Mouse (Mus musculus): ENCODE measurements around the gene Fundc1. TPM values are rescaled to one million over a fixed set of nuclear protein-coding genes. Genes with fewer than 3 reads are reported as not detected.
A peak's percentile ranks its signal among the peaks of the same experiment; 100 is the strongest.
"Not testable (repeated sequence)": the region's sequence is repeated elsewhere in the genome, so short reads cannot be mapped to it uniquely, and the experiment has no call there.

The Fundc1 gene
- total RNA-seq (2015; ENCODE audit: low replicate concordance): 9.2 and 10.1 TPM in 2 replicates
- 6.3 and 15.7 TPM in 2 replicates for total RNA-seq (2017; ENCODE audit: low replicate concordance)

GRCm38 (mm10) chrX:17571621-17572459 lies at the start of gene Fundc1:
Gene Fundc1 (minus strand): TSS chrX:17572325.
- peak; percentile 99 for ATAC-seq (replicated peaks; ENCODE audit: low FRiP score, poor library complexity, severe bottlenecking)

DNA sequence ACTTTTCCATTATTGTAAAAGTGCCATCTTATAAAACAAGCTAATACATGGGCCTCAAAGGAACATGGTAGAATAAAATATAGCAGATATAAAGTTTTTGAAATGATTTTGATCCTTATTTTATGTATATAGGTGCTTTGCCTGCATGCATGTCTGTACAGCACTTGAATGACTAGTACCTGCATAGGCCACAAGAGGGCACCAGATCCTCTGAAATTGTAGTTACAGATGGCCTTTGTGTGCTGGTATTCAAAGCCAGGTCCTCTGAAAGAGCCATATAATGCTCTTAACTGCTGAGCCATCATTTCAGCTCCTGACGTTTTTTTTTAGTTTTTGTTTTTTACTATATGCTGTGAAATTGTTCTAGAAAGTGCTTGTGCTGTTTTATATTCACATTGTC lies 39.1 kb upstream of the Fundc1 start:
- ATAC-seq (replicated peaks; ENCODE audit: low FRiP score, poor library complexity, severe bottlenecking): no peak

GRCm38 (mm10) chrX:17608763-17609162 lies 36.6 kb upstream of the Fundc1 start:
- ATAC-seq (replicated peaks; ENCODE audit: low FRiP score, poor library complexity, severe bottlenecking): no peak

GRCm38 (mm10) chrX:17607668-17608067 lies 35.5 kb upstream of the Fundc1 start:
- no peak for ATAC-seq (replicated peaks; ENCODE audit: low FRiP score, poor library complexity, severe bottlenecking)

GRCm38 (mm10) chrX:17593331-17593730 lies 21.2 kb upstream of the Fundc1 start:
- ATAC-seq (replicated peaks; ENCODE audit: low FRiP score, poor library complexity, severe bottlenecking): no peak

GRCm38 (mm10) chrX:17590745-17591144 lies 18.6 kb upstream of the Fundc1 start:
- no peak for ATAC-seq (replicated peaks; ENCODE audit: low FRiP score, poor library complexity, severe bottlenecking)

DNA sequence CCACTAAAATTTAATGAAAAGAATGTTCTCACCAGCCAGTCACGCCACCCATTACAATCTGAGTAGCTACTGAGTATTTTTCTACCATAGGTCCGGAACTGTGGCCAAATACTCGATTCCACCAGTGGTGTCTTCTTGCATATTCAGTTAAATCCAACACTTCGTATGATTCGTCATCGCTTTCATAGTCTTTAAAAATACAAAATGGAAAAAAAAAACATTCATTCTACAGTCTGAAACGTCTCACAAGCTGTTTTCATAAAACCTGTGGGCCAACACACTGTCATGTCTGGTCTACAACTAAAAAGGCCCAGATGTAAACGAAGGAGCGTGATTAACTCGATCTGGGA lies 879 bp downstream of the Fundc1 start:
- ATAC-seq (replicated peaks; ENCODE audit: low FRiP score, poor library complexity, severe bottlenecking): no peak

- ATAC-seq (replicated peaks; ENCODE audit: low FRiP score, poor library complexity, severe bottlenecking): no peak
These were observed 3.5 kb downstream of the Fundc1 start for GRCm38 (mm10) chrX:17568670-17569069.

GRCm38 (mm10) chrX:17565743-17566142 lies 6.4 kb downstream of the Fundc1 start:
- no peak for ATAC-seq (replicated peaks; ENCODE audit: low FRiP score, poor library complexity, severe bottlenecking)

GRCm38 (mm10) chrX:17564732-17565131 lies 7.4 kb downstream of the Fundc1 start:
- no peak for ATAC-seq (replicated peaks; ENCODE audit: low FRiP score, poor library complexity, severe bottlenecking)

- no peak for ATAC-seq (replicated peaks; ENCODE audit: low FRiP score, poor library complexity, severe bottlenecking)
These were observed 13.4 kb downstream of the Fundc1 start for GRCm38 (mm10) chrX:17558746-17559145.

DNA sequence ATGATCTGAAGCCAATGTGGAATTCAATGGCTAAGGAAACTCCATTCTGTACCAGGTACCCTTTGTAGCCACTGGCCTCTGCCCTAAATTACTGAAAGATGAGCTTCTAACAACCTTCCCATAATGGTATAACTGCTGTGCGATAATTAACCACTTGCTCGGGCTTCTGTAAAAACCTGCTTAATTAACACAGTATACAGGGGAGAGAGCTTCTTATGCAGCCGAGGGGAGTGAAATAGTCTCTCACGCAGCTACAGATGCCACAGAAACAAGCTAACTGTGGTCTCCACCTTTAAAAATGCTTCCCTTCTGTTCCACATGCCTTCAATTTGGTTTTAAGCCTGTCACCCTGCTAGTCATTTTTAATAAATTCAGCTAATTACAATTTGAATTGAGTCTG lies 17.6 kb downstream of the Fundc1 start:
- no peak for ATAC-seq (replicated peaks; ENCODE audit: low FRiP score, poor library complexity, severe bottlenecking)

DNA sequence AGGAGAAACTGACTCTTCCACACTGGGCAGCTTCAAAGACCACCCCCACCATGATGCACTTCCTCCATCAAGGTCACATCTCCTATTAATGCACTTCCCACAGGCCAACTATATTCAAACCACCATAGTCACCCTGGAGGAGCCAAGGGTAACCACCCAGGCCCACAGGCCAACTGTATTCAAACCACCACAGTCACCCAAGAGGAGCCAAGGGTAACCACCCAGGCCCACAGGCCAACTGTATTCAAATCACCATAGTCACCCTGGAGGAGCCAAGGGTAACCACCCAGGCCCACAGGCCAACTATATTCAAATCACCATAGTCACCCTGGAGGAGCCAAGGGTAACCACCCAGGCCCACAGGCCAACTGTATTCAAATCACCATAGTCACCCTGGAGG lies 20.5 kb downstream of the Fundc1 start:
- not testable (repeated sequence) for ATAC-seq (replicated peaks; ENCODE audit: low FRiP score, poor library complexity, severe bottlenecking)

- no peak for ATAC-seq (replicated peaks; ENCODE audit: low FRiP score, poor library complexity, severe bottlenecking)
These were observed 24.9 kb downstream of the Fundc1 start for GRCm38 (mm10) chrX:17547143-17547806.

DNA sequence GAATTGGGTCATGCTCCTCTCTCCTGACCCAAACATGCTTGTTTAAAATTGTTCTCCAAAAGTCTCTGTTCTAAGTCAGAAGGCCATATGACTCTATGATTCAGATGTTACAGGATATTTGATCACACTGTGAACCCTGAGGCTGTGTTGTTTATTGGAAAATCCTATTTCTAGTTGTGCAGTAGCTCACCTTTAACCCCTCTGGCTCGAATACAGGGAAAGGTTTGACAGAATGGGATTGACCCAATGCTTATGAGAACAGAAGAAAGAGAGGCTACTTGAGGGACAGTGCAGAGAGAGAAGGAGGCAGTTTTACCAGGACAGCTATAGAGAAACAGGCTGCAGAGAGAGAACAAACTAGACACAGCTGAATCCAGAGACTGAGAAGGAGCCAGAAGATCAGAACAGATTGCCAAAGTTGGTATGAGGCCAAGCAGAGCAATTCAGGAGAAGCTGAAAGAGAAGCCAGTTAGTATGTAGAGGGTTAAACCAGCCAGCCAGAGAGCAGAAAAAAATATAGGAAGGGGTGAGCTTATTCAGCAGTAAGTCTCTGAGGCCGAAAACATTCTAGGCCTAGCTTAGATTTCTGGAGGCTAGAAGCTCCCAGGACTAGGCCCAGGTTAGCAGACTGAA lies 27.1 kb downstream of the Fundc1 start:
- ATAC-seq (replicated peaks; ENCODE audit: low FRiP score, poor library complexity, severe bottlenecking): no peak

DNA sequence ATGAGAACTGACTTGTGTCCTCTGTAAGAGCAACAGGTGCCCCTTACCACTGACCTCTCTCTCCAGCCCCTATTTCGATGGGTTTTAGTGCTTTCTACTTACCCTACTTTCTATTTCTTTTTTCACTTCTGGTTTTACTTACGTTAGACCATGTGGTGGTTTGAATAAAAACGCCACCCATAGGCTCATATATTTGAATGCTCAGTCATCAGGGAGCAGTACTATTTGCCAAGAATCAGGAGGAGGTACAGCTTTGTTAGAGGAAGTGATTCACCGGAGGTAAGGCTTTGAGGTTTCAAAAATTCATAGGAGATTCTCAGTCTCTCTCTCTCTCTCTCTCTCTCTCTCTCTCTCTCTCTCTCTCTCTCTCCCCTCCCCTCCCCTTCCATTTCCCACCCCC lies 34.4 kb downstream of the Fundc1 start:
- ATAC-seq (replicated peaks; ENCODE audit: low FRiP score, poor library complexity, severe bottlenecking): no peak

DNA sequence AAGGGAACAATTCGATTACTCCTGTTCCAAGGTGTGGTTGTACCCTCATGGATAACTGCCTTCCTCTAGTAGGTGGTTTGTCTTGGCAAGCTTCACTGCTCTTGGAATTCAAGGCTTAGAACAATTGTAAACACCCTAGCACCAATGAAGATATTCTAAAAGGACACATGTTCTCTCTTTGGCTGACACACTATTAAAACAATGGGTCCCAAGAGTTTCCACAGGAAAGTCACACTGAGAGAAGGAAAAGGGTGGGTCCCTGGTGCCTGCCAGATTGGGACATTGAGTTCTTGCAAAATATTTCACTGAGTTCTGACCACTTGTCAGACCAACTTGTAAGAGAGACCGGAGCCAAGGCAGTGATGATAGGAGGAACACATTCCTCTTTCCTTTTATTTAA lies 45.1 kb downstream of the Fundc1 start:
- no peak for ATAC-seq (replicated peaks; ENCODE audit: low FRiP score, poor library complexity, severe bottlenecking)

DNA sequence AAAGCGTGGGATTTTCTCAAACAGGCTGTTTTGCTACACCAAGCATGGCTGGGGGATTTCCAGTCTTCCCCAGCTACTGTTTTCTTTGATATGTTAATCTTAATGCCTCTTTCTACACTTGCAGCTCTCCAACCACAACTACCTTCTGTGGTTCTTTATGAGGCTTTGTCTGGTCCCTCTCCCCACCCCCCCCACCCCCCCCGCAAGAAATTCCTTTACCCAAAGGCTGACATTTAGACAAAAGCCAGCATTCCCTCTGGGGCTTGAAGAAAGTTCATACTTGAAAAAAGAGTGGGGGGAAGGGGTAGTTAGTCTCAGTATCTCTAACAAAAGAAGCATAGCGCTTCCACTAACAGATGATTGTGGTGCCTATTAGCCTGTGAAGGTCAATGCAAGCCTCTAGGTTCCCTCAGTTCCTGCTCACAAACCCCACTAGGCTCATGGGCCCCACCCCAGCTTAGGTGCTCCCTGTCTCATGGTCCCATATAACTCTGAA lies 50.9 kb downstream of the Fundc1 start:
- ATAC-seq (replicated peaks; ENCODE audit: low FRiP score, poor library complexity, severe bottlenecking): no peak

DNA sequence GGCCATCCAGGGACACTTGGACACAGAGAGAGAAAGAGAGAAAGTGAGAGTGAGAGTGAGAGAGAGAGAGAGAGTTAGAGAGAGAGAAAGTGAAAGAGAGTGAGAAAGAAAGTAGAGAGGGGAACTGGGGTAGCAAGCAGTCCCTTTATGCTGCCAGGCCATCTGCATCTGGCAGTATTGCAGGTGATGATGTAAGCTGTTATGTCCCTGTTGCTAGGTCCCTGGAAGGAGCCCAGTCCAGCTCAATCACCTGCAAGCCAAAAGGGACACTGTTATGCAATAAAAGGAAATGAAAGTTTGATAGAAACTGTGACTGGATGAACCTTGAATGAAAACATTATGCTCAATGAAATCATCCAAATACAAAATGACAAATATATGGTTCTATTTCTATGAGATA lies 52.0 kb downstream of the Fundc1 start:
- no peak for ATAC-seq (replicated peaks; ENCODE audit: low FRiP score, poor library complexity, severe bottlenecking)

DNA sequence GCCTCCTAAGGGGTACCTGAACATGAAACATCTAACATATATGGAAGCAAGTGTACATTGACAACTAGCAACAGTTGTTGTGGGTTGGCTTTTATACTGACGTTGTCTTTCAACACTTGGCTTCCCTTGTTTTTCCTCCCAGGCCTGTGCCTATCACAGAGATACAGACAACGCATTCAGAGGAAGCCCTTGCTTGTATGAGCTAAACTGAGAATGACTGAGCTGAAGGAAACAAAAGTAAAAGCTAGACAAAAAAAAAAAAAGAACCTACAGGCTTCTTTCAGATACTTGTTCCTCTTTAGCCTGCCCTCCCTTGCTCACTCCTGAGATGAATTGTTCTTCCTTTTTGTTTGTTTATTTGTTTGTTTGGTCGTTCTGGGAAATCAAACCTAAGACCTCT lies 58.1 kb downstream of the Fundc1 start:
- no peak for ATAC-seq (replicated peaks; ENCODE audit: low FRiP score, poor library complexity, severe bottlenecking)

Data from erythroid progenitor cell, adult 5-6 weeks (primary cell).